Mouse (Mus musculus) spleen, adult 2 months (tissue): ENCODE measurements at regions not wholly inside any gene's neighbourhood (a gene's known extent, or its start where the extent isn't known, plus 50 kb on each side); places are given as distances from the start of the nearest gene placed in this dataset.

Source experiments
- CTCF ChIP-seq: fragments of 200-500 bp; IDR thresholded peaks from 2 replicates; pipeline ENCODE4 v1.5.1; 2011; ENCODE audit warnings: mild to moderate bottlenecking, inconsistent platforms; ENCODE audit not compliant: insufficient read depth, insufficient read length, insufficient replicate concordance; ENCODE audit errors: extremely low read depth
- POLR2A ChIP-seq: fragments of 200-500 bp; IDR thresholded peaks from 2 replicates; pipeline ENCODE4 v1.6.1; 2011; ENCODE audit warnings: low read depth, low read length, inconsistent platforms

DNA sequence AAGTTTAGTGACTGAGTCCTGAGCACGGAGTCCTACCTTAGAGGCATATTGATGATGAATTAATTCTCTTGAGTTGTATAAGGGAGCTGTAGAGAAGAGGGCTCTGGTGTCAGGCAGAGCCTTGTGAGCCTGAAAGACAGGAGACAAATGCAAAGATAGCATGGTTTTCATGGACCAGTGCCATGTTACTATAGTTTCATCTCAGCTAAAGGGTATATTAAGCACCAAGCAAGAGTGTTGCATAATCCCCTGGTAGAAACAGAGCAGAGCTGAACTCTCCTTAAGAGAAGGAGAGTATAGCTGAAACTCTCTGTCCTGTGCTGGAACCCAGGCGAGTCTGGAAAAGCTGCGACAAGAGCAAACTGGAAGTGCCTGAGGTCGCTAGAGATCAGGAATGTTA, 73.5 kb upstream of the Smarca2 start:
- TF ChIP-seq POLR2A (no peak), CTCF (no peak)
